Mouse (Mus musculus) embryonic facial prominence, embryonic 12.5 days (tissue): ENCODE measurements at regions not wholly inside any gene's neighbourhood (a gene's known extent, or its start where the extent isn't known, plus 50 kb on each side); places are given as distances from the start of the nearest gene placed in this dataset. TPM values are rescaled to one million over a fixed set of nuclear protein-coding genes. Genes with fewer than 3 reads are reported as not detected.

ENCODE experiments used
- ATAC-seq: fragments of 200-750 bp; cut with Nextera tagmentation; 2 replicates; pipeline ENCODE4 v1.8.0; 2017; ENCODE audit not compliant: insufficient number of reproducible peaks, insufficient read depth, low FRiP score, low TSS enrichment
- H3K27ac ChIP-seq: fragments of 300-500 bp; sonication (generic); 2 replicates; pipeline ENCODE4 v1.5.1; 2016; ENCODE audit warnings: mild to moderate bottlenecking
- H3K27me3 ChIP-seq: fragments of 300-500 bp; sonication (generic); 2 replicates; pipeline ENCODE4 v1.6.1; 2016; ENCODE audit warnings: mild to moderate bottlenecking, moderate library complexity
- H3K36me3 ChIP-seq: fragments of 300-500 bp; sonication (generic); 2 replicates; pipeline ENCODE4 v1.6.1; 2016; ENCODE audit warnings: mild to moderate bottlenecking
- H3K4me1 ChIP-seq: fragments of 300-500 bp; sonication (generic); 2 replicates; pipeline ENCODE4 v1.6.1; 2016
- H3K4me2 ChIP-seq: fragments of 300-500 bp; sonication (generic); replicated peaks from 2 replicates; pipeline ENCODE4 v1.6.1; 2016; ENCODE audit warnings: mild to moderate bottlenecking, moderate library complexity
- H3K4me3 ChIP-seq: fragments of 300-500 bp; sonication (generic); 2 replicates; pipeline ENCODE4 v1.5.1; 2016; ENCODE audit warnings: mild to moderate bottlenecking
- H3K9ac ChIP-seq: fragments of 300-500 bp; sonication (generic); 2 replicates; pipeline ENCODE4 v1.6.1; 2016; ENCODE audit warnings: mild to moderate bottlenecking, moderate library complexity
- H3K9me3 ChIP-seq: fragments of 300-500 bp; sonication (generic); 2 replicates; pipeline ENCODE4 v1.6.1; 2016; ENCODE audit warnings: mild to moderate bottlenecking, moderate library complexity
- WGBS: fragments of 180-500 bp; shearing (Covaris S2); methylation state at CpG from one replicate; pipeline ENCODE4 v1.1.7; 2016; 5-methylcytosine and 5-hydroxymethylcytosine counted together
- microRNA-seq: library from miRNA; unstranded; fragments of <30 nt; microRNA quantifications from one replicate; pipeline ENCODE4, GENCODE M21; 2017

DNA sequence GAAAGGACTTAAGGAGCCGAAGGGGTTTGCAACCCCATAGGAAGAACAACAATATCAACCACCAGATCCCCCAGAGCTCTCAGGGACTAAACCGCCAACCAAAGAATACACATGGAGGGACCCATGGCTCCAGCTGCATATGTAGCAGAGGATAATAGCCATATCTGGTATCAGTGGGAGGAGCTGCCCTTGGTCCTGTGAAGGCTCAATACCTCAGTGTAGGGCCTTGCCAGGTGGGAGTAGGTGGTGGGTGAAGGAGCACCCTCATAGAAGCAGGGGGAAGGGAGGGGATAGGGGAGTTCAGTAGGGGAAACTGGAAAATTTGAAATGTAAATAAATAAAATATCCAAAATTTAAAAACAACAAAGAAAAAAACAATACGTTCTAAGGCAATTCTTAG, 128.7 kb upstream of the Slc24a2 start:
- WGBS: 84% methylated on average over 3 of the region's 3 CpGs
- H3K27me3 ChIP-seq: no peaks in the 10 kb centered on the region
- no peak overlapping the region for H3K9ac ChIP-seq
- no peak overlapping the region for H3K27ac ChIP-seq
- H3K36me3 ChIP-seq: no peaks in the 10 kb centered on the region
- no peak overlapping the region for H3K4me3 ChIP-seq
- ATAC-seq: no peak
- no peaks in the 10 kb centered on the region for H3K9me3 ChIP-seq
- no peaks in the 10 kb centered on the region for H3K4me1 ChIP-seq
- no peak overlapping the region for H3K4me2 ChIP-seq

DNA sequence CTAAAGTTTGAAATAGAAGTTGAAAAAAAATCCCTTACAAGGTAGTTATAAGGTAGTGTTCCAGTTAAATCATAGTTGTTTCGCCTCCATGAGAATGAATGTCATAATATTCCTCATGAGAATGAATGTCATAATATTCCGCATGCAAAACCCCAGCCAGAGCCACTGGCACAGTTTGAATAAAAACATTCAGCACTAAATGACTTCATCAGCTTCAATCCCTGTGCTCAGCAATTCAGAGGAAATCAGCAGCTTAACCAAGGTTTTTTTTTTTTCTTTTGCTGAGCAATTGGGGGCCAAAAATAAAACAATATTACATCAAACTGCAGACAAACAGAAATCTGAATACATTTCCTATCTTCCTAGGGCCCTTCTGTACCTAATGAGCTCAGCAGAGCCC, 102.7 kb upstream of the Slc24a2 start:
- no peak for ATAC-seq
- H3K4me3 ChIP-seq: no peak overlapping the region
- no peak overlapping the region for H3K9ac ChIP-seq
- no peak overlapping the region for H3K4me2 ChIP-seq
- H3K27ac ChIP-seq: no peak overlapping the region
- no peaks in the 10 kb centered on the region for H3K4me1 ChIP-seq
- H3K27me3 ChIP-seq: no peaks in the 10 kb centered on the region
- 85% methylated on average over 2 of the region's 2 CpGs for WGBS
- H3K9me3 ChIP-seq: no peaks in the 10 kb centered on the region
- H3K36me3 ChIP-seq: no peaks in the 10 kb centered on the region

DNA sequence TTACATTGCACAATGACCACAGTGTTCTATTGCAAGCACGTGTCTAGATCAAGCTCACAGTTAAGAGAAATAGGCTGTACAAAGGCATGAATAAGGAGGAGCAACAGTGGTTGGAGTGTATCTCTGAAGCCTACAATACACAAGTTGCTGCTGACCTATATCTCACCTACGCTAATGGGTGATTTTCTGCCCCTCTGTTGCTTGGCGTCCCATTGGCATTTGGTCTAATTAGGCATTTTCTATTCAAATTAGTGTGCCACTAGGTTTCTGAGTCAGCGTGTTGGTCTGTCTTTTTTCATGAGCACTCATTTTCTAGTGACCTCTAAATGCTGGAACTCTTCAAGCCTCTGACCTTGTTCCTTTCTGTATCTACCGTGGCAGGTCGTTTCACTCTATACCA, 98.9 kb upstream of the Slc24a2 start:
- no peak overlapping the region for H3K4me2 ChIP-seq
- H3K27ac ChIP-seq: no peak overlapping the region
- no peaks in the 10 kb centered on the region for H3K9me3 ChIP-seq
- H3K36me3 ChIP-seq: no peaks in the 10 kb centered on the region
- no peak overlapping the region for H3K9ac ChIP-seq
- no peaks in the 10 kb centered on the region for H3K4me1 ChIP-seq
- no peak overlapping the region for H3K4me3 ChIP-seq
- no peaks in the 10 kb centered on the region for H3K27me3 ChIP-seq
- no peak for ATAC-seq
- 51% methylated on average over 6 of the region's 6 CpGs for WGBS

DNA sequence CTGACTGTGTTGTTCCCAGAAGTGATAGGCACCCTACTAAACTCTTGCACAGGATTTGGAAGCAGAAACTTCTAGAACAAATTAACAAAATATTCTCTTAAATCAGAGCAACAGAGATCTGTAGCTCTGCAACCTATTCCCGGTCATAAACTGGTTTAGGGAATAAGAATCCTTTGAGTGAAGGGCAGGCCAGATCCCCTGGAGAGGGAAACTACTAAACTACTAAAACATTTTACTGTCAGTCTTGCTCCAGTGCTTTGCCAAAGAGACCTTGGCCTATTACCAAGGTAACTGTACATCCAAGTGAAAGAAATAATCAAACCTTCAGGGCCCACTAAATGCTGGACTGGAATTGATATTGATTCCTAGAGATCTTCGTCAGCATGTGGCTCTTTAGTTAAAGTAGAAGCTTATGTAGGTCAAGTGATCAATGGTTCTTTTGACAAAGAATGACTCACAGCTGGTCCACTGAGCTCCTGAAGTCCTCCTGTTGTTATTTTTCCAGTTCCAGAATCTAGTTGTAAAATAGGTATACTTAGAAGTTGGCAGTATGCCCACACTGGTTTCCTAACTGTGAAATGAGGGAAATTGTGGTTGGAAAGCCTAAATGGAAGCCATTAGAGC, 91.6 kb upstream of the Slc24a2 start:
- 72% methylated on average over 2 of the region's 2 CpGs for WGBS
- Histone ChIP-seq H3K36me3 (no peaks in the 10 kb centered on the region), H3K27ac (no peak overlapping the region), H3K4me1 (no peaks in the 10 kb centered on the region), H3K9me3 (no peaks in the 10 kb centered on the region), H3K4me3 (no peak overlapping the region), H3K9ac (no peak overlapping the region), H3K4me2 (no peak overlapping the region), H3K27me3 (no peaks in the 10 kb centered on the region)
- no peak for ATAC-seq

DNA sequence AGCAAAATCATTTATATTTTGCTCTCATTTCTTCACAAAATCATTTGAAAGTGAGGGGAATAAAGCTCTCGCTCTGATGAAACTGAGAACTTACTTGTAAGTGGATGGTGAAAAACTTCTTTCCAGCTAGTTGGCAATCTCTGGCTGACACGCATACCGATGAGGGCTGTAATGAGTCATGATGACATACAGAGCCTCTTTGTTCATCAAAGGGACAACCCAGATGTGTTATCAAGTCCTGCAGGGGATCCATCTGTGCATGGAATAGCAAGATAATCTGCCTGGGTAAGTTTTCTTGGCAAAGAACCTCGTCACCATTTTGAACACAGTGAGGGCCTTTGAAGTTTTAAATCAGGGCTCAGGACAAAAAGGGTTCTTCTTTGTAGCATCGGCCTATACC, 67.9 kb upstream of the Slc24a2 start:
- no peak overlapping the region for H3K9ac ChIP-seq
- no peaks in the 10 kb centered on the region for H3K36me3 ChIP-seq
- no peak overlapping the region for H3K4me3 ChIP-seq
- 60% methylated on average over 5 of the region's 5 CpGs for WGBS
- no peaks in the 10 kb centered on the region for H3K27me3 ChIP-seq
- no peaks in the 10 kb centered on the region for H3K9me3 ChIP-seq
- H3K4me2 ChIP-seq: no peak overlapping the region
- no peak for ATAC-seq
- no peak overlapping the region for H3K27ac ChIP-seq
- no peaks in the 10 kb centered on the region for H3K4me1 ChIP-seq

DNA sequence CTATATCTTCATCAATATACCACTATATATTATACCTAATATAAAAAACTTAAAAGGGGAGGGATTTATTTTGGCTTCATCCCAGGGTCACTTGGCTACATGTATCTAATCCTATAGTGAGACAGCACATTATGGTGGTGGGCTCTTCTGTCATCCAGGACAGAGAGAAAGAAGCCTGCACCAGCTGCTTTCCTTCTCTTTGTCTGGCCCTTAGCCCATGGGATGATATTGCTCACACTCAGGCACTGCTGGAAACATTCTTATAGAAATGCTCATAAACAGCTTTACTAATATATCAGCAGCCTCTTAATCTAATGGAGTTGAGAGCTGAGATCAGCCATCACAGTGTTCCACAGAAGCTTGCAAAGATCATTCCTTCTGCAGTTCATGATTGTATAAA, 64.3 kb upstream of the Slc24a2 start:
- no peaks in the 10 kb centered on the region for H3K36me3 ChIP-seq
- no peak overlapping the region for H3K4me3 ChIP-seq
- no peaks in the 10 kb centered on the region for H3K27me3 ChIP-seq
- ATAC-seq: no peak
- H3K9ac ChIP-seq: no peak overlapping the region
- no peaks in the 10 kb centered on the region for H3K9me3 ChIP-seq
- no peak overlapping the region for H3K4me2 ChIP-seq
- no peak overlapping the region for H3K27ac ChIP-seq
- H3K4me1 ChIP-seq: no peaks in the 10 kb centered on the region

Small RNA genes in the stretch of these regions (microRNA-seq; reads per million reads assigned to microRNA genes)
- gene Gm23154: not detected
